ENCODE assay signal across 7 mouse cellular contexts in the genomic region with DNA sequence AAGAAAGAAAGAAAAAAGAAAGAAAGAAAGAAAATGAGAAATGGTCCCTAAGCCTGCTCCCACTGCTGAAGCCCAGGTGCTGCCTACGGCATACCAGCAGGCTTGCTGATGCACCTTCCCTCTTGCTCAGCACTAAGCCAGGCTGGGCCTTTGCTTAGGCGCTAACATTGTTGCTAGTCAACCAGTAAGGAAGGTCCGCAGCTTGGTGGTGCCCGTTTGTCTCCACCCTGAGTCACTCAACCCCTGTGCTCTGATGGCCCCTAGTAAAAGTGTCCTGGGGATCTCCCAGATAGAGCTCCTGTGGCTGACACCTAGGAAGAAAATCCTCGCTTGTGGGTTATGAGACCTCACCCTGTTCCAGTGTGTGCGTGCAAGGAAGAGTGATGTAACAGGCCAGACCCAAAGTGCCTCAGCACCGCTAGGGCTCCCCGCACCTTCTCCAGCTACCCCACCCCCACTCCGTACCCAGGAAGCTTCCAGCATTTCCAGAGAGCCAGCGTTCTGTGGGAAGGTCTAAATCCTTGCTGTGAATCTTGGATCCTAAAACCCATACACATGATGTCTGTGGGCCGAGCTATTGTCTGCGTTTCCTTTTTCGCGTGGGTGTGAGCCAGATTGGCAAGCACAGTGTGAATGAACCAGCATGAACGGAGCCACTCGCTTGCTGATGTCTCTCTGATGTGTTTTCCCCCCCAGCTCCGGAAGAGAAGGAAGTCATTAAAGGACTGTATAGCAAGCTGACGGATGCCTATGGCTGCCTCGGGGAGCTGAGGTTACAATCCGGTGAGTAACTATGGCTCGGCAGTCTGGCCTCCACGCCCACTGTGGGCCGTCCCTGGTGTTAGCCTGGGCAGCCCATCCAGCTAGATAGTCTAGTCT. TPM values are rescaled to one million over a fixed set of nuclear protein-coding genes. Genes with fewer than 3 reads are reported as not detected.
DNase-seq lines count a peak whose midpoint lies in the region; ATAC-seq and TF ChIP-seq lines count a peak whose summit lies in the region.

No protein-coding gene starts in this region.

- ATAC-seq in embryonic facial prominence, embryonic 13.5 days (ENCODE audit: insufficient number of reproducible peaks, insufficient read depth, low FRiP score, low TSS enrichment, low read depth) = no peak
- ATAC-seq in heart, postnatal 0 days (ENCODE audit: insufficient read depth, low read depth) = peak; percentile 27
- ATAC-seq in lung, postnatal 0 days = peak; percentile 73

- H3K4me2 ChIP-seq in CH12.LX (ENCODE audit: insufficient read depth, low read depth, poor library complexity, severe bottlenecking) = peak overlapping the region; percentile 8; the same call in 1 of the 2 replicates
- H3K4me2 ChIP-seq in embryonic facial prominence, embryonic 13.5 days = peak overlapping the region; percentile 42
- peak overlapping the region; percentile 46 for H3K4me2 ChIP-seq in heart, postnatal 0 days (ENCODE audit: low read depth, low read length)
- peak overlapping the region; percentile 33 for H3K4me2 ChIP-seq in lung, postnatal 0 days (replicated peaks; ENCODE audit: low read depth, low read length)

- H3K36me3 ChIP-seq in C2C12 (ENCODE audit: control insufficient read depth, insufficient read depth) (peaks cover 7% of the 10 kb centered on the region), CH12.LX (replicated peaks in 1 of 2; ENCODE audit: control insufficient read depth in 1 of 2, insufficient read depth in 1 of 2, low read length in 1 of 2) (peaks cover 0 to 11% of the 10 kb centered on the region in 2 experiments)
- H3K36me3 ChIP-seq in embryonic facial prominence, embryonic 13.5 days = no peaks in the 10 kb centered on the region
- no peaks in the 10 kb centered on the region for H3K36me3 ChIP-seq in heart, postnatal 0 days (replicated peaks; ENCODE audit: control insufficient read depth, insufficient read depth, low read length)
- no peaks in the 10 kb centered on the region for H3K36me3 ChIP-seq in lung, postnatal 0 days (ENCODE audit: insufficient read depth, low read length)

- TF ChIP-seq CTCF in C2C12 (IDR thresholded peaks at IDR 0.05; ENCODE audit: control insufficient read depth, insufficient read depth, insufficient read length) (no peak), CH12.LX (conservative IDR thresholded peaks at IDR 0.05 in 1 of 2, IDR thresholded peaks at IDR 0.05 in 1 of 2; ENCODE audit: low read depth in 2 of 2, low read length in 2 of 2) (no peak)
- no peak for TF ChIP-seq CTCF in heart, postnatal 0 days (IDR thresholded peaks at IDR 0.05; ENCODE audit: low read depth)
- no peak; the same call in 1 of the 2 replicates for TF ChIP-seq CTCF in lung, postnatal 0 days (IDR thresholded peaks at IDR 0.05)

- dilution Hi-C loops in CH12.LX (cut with MboI; ENCODE audit: extremely low pct_ligation_motif_present, extremely low pct_unique_long_range_greater_than_20kb, low sequenced_read_pairs) = no loop called here

- peak overlapping the region; percentile 27 for H3K4me3 ChIP-seq in C2C12 (ENCODE audit: insufficient read depth, poor library complexity, severe bottlenecking)
- H3K4me3 ChIP-seq in CH12.LX (replicated peaks in 1 of 3; ENCODE audit: low read depth in 2 of 3, low read length in 2 of 3, poor library complexity in 1 of 3) = peak overlapping the region; percentile 48 to 66 (median 63)
- peak overlapping the region; percentile 4; the same call in 1 of the 2 replicates for H3K4me3 ChIP-seq in embryonic facial prominence, embryonic 13.5 days
- H3K4me3 ChIP-seq in heart, postnatal 0 days (ENCODE audit: low read depth, low read length) = peak overlapping the region; percentile 6; the same call in 1 of the 2 replicates
- peak overlapping the region; percentile 6; the same call in 1 of the 2 replicates for H3K4me3 ChIP-seq in lung, postnatal 0 days (ENCODE audit: low read depth, low read length)

- peaks cover 57% of the 10 kb centered on the region for H3K79me2 ChIP-seq in C2C12 (ENCODE audit: control insufficient read depth, insufficient read depth)
- no peaks in the 10 kb centered on the region for H3K79me2 ChIP-seq in CH12.LX (replicated peaks; ENCODE audit: control insufficient read depth, extremely low read depth, insufficient read depth, poor library complexity, severe bottlenecking)

- no peaks in the 10 kb centered on the region for H3K27me3 ChIP-seq in C2C12 (ENCODE audit: control insufficient read depth, insufficient read depth, insufficient read length)
- H3K27me3 ChIP-seq in CH12.LX (replicated peaks) = no peaks in the 10 kb centered on the region
- no peaks in the 10 kb centered on the region for H3K27me3 ChIP-seq in embryonic facial prominence, embryonic 13.5 days
- no peaks in the 10 kb centered on the region for H3K27me3 ChIP-seq in heart, postnatal 0 days (ENCODE audit: control insufficient read depth, insufficient read depth, low read length)
- no peaks in the 10 kb centered on the region for H3K27me3 ChIP-seq in lung, postnatal 0 days (replicated peaks; ENCODE audit: insufficient read depth, low read length)

- H3K9ac ChIP-seq in CH12.LX (ENCODE audit: insufficient read depth, low read depth) = peak overlapping the region; percentile 36; the same call in 1 of the 2 replicates
- H3K9ac ChIP-seq in embryonic facial prominence, embryonic 13.5 days = peak overlapping the region; percentile 4; the same call in 1 of the 2 replicates
- no peak overlapping the region for H3K9ac ChIP-seq in heart, postnatal 0 days (replicated peaks; ENCODE audit: low read depth, low read length)
- H3K9ac ChIP-seq in lung, postnatal 0 days (replicated peaks; ENCODE audit: low read depth) = no peak overlapping the region

- TF ChIP-seq RAD21 in CH12.LX (IDR thresholded peaks at IDR 0.05; ENCODE audit: low read depth, low read length) = no peak

- H3K4me1 ChIP-seq in CH12.LX (ENCODE audit: control insufficient read depth in 1 of 2, insufficient read depth in 2 of 2) = peaks cover 4 to 47% of the 10 kb centered on the region in 2 experiments; a peak in 3 of 4 replicates
- peaks cover 35% of the 10 kb centered on the region for H3K4me1 ChIP-seq in embryonic facial prominence, embryonic 13.5 days
- peaks cover 45% of the 10 kb centered on the region for H3K4me1 ChIP-seq in heart, postnatal 0 days (ENCODE audit: control insufficient read depth, insufficient read depth)
- H3K4me1 ChIP-seq in lung, postnatal 0 days (ENCODE audit: insufficient read depth, low read depth, low read length) = peaks cover 17% of the 10 kb centered on the region; the same call in 1 of the 2 replicates

- TF ChIP-seq POLR2A in CH12.LX (IDR thresholded peaks at IDR 0.05; ENCODE audit: low read depth, low read length) = 0 out of 2 replicates have a peak, but pooled peaks have one; percentile 12

- in situ Hi-C loops in CH12.LX (cut with MboI; ENCODE audit: low pct_ligation_motif_present, low pct_unique_long_range_greater_than_20kb, low sequenced_read_pairs) = loop anchor here (5.0 kb wide), 2 partner anchors 33 to 37 kb away; partner anchors contain the start of gene Synj2

- peak; percentile 65 for DNase-seq in CH12.LX (ENCODE audit: extremely low read depth)
- DNase-seq in heart, postnatal 0 days (ENCODE audit: low spot score) = no peak
- peak; percentile 94 for DNase-seq in layer of hippocampus, adult 9-11 months
- DNase-seq in lung, postnatal 0 days (ENCODE audit: low spot score) = peak; percentile 75
- peak; percentile 11 to 41 for DNase-seq in spleen, postnatal 10 days (ENCODE audit: low spot score in 2 of 2)

- H3K9me3 ChIP-seq in CH12.LX (replicated peaks; ENCODE audit: low read length) = no peaks in the 10 kb centered on the region
- no peaks in the 10 kb centered on the region for H3K9me3 ChIP-seq in embryonic facial prominence, embryonic 13.5 days
- no peaks in the 10 kb centered on the region for H3K9me3 ChIP-seq in heart, postnatal 0 days (replicated peaks; ENCODE audit: control insufficient read depth, low read length)
- H3K9me3 ChIP-seq in lung, postnatal 0 days (ENCODE audit: low read length) = no peaks in the 10 kb centered on the region

- TF ChIP-seq EP300 in CH12.LX (IDR thresholded peaks at IDR 0.05; ENCODE audit: low read length) = 0 out of 2 replicates have a peak, but pooled peaks have one; percentile 18
- TF ChIP-seq EP300 in heart, postnatal 0 days (IDR thresholded peaks at IDR 0.05; ENCODE audit: low read depth) = no peak
- TF ChIP-seq EP300 in lung, postnatal 0 days (IDR thresholded peaks at IDR 0.05) = peak; percentile 23

- H3ac ChIP-seq in C2C12 (ENCODE audit: control insufficient read depth, insufficient read length, low read depth) = peak overlapping the region; percentile 67

- peaks cover 27% of the 10 kb centered on the region for H3K79me3 ChIP-seq in C2C12 (ENCODE audit: low read depth)

- WGBS in embryonic facial prominence, embryonic 13.5 days = 36% methylated on average over 23 of the region's 23 CpGs
- WGBS in heart, postnatal 0 days = 48% methylated on average over 23 of the region's 23 CpGs
- 29% methylated on average over 23 of the region's 23 CpGs for WGBS in lung, postnatal 0 days

- peak overlapping the region; percentile 73 for H3K27ac ChIP-seq in CH12.LX (ENCODE audit: insufficient read depth, low read depth)
- H3K27ac ChIP-seq in embryonic facial prominence, embryonic 13.5 days = no peak overlapping the region
- H3K27ac ChIP-seq in heart, postnatal 0 days (ENCODE audit: low read depth) = peak overlapping the region; percentile 77
- peak overlapping the region; percentile 74; the same call in 1 of the 2 replicates for H3K27ac ChIP-seq in lung, postnatal 0 days (ENCODE audit: low read length)

TF ChIP-seq in C2C12, 6 proteins besides CTCF, POLR2A, EP300 and RAD21:
- TF ChIP-seq MAX (IDR thresholded peaks at IDR 0.05) (no peak), MYOG (IDR thresholded peaks at IDR 0.05; ENCODE audit: control insufficient read depth, extremely low read depth, insufficient read length) (no peak), USF1 (IDR thresholded peaks at IDR 0.05; ENCODE audit: low read depth) (no peak), CEBPB (IDR thresholded peaks at IDR 0.05; ENCODE audit: low read depth) (peak; percentile 12)

TF ChIP-seq in CH12.LX, 34 proteins besides CTCF, POLR2A, EP300 and RAD21 (continues in another document):
- TF ChIP-seq MAFK (IDR thresholded peaks at IDR 0.05; ENCODE audit: insufficient replicate concordance, low read length) (no peak), SMC3 (IDR thresholded peaks at IDR 0.05; ENCODE audit: low read depth, low read length) (no peak), SIN3A (IDR thresholded peaks at IDR 0.05; ENCODE audit: low read length) (peak; percentile 50; the same call in 1 of the 2 replicates), IRF4 (IDR thresholded peaks at IDR 0.05; ENCODE audit: low read depth, low read length) (0 out of 2 replicates have a peak, but pooled peaks have one; percentile 15)

RNA-seq across cellular contexts. Expression of gene Synj2, which starts 34.3 kb away (rescaled TPM):
- polyA plus RNA-seq in C2C12 (2012; fragmentation: generic; extraction: Trizol) (30.9 TPM), CH12.LX (2012; ENCODE audit: insufficient read length, low read depth) (10.9 and 12.4 TPM in 2 replicates)
- total RNA-seq in CH12.LX (2012; rRNA removed) (4.5 and 5.3 TPM in 2 replicates), CH12.LX (2014; rRNA removed) (6.6 and 6.8 TPM in 2 replicates)
- 2.5 and 2.9 TPM in 2 replicates for polyA plus RNA-seq in embryonic facial prominence, embryonic 13.5 days (2015; fragmentation: Nextera tagmentation; extraction: Ambion mirVana)
- 14.7 and 15.9 TPM in 2 replicates for total RNA-seq in heart, postnatal 0 days (2014; rRNA removed; ENCODE audit: low replicate concordance)
- 4.1 and 4.8 TPM in 2 replicates for polyA plus RNA-seq in heart, postnatal 0 days (2015; fragmentation: Nextera tagmentation; extraction: Ambion mirVana)
- polyA plus RNA-seq in lung, postnatal 0 days (2015; fragmentation: Nextera tagmentation; extraction: Ambion mirVana) = 1.8 and 2.1 TPM in 2 replicates

Comparison
In these comparisons a context has a peak if more than half of its experiments do, and no peak if none do; other contexts are left out.
1. H3K4me3 ChIP-seq: peak in every context shown above with its lines; median percentile 63 in CH12.LX; 27 in C2C12; 6 in heart, postnatal 0 days; 6 in lung, postnatal 0 days; 4 in embryonic facial prominence, embryonic 13.5 days.
2. H3K9ac ChIP-seq: peak in CH12.LX (single experiment) and embryonic facial prominence, embryonic 13.5 days (single experiment); none in heart, postnatal 0 days (single experiment) and lung, postnatal 0 days (single experiment).
3. Peak in every context shown above with its lines, with median percentiles within 50 percentile points of each other: H3K4me2 ChIP-seq.